Mouse (Mus musculus): ENCODE results near the gene Zfp36l2.
"Not testable (repeated sequence)": the region's sequence is repeated elsewhere in the genome, so short reads cannot be mapped to it uniquely, and the experiment has no call there.

DNA sequence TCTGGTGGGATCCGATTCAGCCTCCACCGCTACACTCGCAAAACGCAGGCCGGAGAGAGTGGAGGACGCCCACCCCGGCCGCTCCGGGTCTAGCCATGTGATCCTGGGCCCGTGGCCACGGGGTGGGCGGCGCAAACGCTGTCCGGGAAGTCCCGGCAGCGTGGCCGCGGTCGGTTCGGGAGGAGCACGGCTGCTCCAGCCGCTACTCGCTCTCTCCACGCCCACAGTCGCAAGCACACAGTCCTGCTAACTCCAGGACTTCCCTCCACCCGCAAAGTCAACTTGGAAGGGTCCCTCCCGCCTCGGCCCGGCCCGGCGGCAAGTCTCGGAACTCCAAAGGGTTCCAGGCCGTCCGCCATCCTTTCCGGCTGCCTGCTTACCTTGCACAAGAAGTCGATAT, 483 bp downstream of the Zfp36l2 start:
- not testable (repeated sequence) for TF ChIP-seq CTCF, POLR2A (IDR thresholded peaks at IDR 0.05; ENCODE audit: extremely low read depth, insufficient read depth, low read length)

All from cortical plate, adult 2 months (tissue).